Mouse (Mus musculus): ENCODE measurements around the gene Ephb4.

The Ephb4 gene

DNA sequence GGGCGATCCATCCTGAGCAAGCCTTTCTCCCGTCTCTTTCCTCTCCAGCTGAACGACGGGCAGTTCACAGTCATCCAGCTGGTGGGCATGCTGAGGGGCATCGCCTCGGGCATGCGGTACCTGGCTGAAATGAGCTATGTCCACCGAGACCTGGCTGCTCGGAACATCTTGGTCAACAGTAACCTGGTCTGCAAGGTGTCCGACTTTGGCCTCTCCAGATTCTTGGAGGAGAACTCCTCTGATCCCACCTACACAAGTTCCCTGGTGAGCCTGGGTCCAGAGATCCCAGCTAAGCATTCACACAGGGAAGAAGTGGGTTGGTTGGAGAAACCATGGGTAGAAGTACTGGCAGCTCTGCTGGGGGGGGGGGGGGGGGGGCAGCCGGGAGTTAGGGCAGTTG lies 19.8 kb downstream of the Ephb4 start:
- no peak for DNase-seq (ENCODE audit: low read depth)

DNA sequence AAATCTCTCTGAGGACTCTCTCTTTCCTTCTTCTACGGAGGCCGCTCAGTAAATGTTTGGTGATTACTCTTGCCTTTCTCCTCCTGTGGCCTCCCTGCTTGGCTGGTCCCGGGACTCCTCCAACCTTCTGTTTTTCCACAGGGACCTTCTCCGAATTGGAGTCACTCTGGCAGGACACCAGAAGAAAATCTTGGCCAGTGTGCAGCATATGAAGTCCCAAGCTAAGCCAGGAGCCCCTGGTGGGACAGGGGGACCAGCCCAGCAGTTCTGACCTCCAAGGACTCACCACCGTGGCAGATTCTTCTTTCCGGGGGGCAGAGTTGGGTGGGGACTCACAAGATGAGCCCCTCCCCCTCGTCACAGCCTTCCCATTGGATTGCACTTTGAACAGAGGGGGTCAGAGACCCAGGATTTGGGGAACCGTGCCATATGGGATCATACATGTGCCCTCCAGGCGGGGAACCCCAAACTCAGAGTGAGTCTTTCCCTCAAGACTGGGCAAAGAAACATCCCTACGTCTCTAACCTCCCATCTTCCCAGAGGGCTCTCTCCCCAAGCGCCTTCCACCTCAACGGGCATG lies 23.6 kb downstream of the Ephb4 start:
- DNase-seq (ENCODE audit: low read depth), result no peak

DNA sequence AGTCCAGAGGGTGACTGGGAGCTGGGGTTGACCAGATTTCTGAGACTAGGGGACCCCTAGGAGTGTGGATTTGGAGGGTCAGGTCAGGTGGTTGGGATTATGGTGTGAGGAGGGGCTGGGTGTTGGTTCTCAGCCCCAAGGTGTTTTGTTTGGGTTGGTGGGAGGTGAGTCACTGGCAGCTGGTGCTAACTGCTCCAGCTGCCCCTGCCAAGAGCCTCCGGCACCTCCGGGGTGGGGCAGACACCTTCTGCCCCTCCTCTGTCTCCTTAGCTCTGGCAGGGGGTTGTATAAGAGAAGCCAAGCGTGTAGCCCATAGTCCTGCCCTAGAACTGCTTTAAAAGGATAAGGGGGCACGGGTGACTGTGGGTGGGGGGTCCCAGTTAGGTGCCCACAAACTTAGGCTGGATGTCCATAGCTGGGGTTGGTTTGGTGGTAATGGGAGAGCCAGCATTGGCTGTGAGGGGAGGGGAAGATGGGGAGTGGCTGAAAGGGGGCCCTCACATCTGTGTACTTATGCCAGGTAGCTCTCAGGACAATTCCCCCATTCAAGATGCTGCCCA lies 24.7 kb downstream of the Ephb4 start:
- no peak for DNase-seq (ENCODE audit: low read depth)

DNA sequence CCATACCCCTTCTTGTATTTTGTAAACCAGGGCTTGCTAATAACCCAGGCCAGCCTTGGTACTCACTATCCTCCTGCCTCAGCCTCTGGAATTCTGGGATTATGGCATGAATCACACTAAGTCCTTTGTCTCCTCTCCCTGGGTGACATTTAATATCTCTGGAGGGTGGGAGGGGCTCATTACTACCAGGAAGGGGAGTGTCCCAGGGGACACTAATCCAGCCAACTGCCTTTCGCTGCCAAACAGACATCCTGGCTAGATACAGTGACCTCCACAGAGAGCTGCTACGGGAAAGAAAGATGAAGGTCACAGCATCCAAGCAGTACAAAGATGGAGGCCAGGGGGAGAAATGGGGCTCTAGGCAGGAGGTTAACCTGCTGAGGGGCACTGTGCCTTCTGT lies 25.7 kb downstream of the Ephb4 start:
- no peak for DNase-seq (ENCODE audit: low read depth)

DNA sequence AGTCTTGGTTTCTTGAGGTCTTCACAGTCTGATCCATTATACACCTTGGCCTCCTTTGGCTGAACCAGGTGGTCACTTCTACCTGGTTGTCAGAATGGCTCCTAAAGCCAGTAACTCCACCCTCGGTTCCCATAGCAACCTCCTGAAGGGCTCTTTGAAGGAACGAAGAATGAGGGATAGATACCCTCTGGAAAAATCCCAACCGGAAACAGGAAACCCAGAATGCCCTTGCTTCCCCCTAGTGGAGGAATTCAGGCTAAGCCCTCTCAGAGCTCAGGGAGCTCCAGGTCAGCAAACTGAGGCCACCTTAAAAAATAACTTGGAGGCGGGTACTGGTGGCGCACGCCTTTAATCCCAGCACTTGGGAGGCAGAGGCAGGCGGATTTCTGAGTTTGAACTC lies 26.3 kb downstream of the Ephb4 start:
- DNase-seq (ENCODE audit: low read depth), result no peak

DNA sequence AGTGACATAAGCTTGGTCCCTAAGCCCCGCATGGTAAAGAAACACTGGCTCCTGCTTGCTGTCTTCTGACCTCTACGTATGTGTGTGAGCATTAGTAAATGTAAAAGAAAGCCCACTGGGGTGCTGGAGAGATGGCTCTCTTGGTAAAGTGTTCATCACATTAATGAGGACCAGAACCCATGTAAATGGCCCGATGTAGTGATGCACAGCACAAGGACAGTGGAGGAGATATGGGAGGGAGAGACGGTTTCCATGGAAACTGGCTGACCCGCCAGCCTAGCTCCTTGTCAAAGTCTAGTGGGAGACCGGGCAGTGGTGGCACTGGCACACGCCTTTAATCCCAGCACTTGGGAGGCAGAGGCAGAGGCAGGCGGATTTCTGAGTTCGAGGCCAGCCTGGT lies 26.8 kb downstream of the Ephb4 start:
- DNase-seq (ENCODE audit: low read depth), result no peak

DNA sequence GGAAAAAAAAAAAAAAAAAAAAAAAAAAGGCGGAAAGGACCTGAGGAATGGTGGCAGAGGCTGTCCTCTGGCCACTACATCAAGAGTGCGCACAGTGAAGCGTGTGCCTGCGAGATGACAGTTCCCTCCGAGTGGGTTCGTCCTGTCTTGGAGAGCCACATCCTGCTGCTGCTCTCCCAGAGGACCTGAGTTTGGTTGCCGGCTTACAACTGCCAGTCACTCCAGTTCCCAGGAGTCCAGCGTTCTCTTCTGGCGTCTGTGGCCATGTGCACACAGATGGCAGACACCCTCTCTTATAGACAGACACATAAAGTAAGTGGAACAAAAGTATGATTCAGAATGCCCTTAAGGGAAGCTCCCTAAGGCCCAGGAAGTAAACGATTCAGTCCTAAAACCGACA lies 27.3 kb downstream of the Ephb4 start:
- DNase-seq (ENCODE audit: low read depth), result no peak

DNA sequence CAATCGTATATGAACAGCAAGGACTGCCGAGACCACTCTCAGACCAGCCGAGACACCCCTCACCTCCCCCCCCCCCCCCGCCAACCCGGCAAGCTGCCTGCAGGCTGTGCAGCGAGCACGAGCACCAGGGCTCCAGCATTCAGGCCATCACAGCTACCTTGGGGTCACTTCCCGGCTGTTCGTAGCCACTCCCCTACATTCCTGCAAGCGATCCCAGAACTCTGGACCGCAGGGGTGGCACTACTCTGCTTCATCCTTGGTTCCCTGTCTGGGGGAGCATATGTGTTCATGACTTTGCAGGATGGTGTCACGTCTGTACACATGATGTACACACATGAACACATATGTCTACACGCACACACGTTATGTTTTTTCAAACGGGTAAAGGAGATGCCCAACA lies 27.7 kb downstream of the Ephb4 start:
- DNase-seq (ENCODE audit: low read depth), result no peak

DNA sequence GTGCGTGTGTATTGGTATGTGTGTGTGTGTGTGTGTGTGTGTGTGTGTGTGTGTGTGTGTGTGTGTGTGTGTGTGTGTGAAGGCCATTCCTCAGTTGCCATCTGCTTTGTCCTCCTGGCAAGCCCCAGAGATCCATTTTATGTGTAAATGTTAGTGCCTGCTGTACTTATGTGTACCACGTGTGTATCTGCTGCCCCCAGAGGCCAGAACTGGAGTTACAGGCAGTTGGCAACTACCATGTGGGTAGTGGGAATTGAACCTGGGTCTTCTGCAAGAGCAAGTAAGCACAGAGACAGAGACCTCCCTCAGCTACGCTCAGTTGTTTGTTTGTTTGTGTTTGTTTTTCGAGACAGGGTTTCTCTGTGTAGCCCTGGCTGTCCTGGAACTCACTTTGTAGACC lies 31.2 kb downstream of the Ephb4 start:
- peak; percentile 32 for DNase-seq (ENCODE audit: low read depth)

DNA sequence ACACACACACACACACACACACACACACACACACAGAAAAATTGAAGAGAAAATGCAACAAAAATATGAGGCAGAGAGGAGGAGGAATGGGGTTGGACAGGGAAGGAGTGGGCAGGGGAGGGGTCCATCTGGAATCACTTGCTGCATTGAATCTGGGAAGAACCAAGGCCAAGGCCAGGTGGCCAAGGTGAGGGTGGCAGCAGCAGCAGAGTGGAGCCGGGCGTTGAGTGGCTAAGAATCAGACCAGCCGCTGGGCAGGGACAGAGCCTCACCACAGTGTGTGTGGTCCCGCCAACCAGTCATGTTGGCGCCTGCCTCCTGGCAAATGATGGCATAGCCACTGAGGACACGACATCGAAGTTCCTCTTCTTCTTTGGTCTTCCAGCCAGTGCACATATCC lies 33.5 kb downstream of the Ephb4 start:
- DNase-seq (ENCODE audit: low read depth), result no peak

DNA sequence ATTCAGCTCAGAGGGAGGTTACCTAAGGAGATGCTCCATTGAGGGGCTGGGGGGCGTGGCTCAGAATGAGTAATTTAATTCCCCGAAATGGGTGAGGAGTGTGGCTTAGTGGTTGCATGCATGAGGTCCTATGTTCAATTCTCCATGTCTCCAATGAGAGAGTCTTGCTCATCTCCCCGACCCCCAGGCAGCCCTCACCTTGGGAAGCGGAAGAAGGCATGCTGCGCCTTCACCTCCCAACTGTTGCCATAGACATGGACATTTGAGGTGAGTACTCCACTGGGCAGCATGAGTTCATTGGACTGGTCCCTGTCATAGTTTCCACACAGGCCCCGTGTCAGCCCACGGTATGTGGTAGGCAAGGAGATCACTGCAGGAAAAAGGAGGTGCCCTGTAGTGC lies 36.8 kb downstream of the Ephb4 start:
- DNase-seq (ENCODE audit: low read depth), result no peak

DNA sequence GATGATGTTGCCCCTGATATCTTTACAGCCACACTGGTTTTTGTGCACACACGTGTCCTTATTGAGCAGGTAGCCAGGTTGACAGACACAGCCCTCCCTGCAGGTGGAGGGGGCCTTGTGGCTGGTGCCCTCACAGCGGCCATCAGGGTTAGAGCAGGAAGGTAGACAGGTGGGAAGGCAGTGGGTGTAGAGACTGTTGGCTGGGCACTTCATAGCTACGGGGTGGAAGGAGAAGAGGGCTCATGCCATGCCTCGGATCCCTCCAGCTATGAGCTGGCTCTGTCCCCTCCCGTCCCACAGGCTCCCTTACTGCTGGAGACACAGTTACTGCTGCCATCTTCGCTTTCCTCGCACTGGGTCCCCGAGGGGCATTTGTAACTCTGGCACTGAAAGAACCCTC lies 41.7 kb downstream of the Ephb4 start:
- no peak for DNase-seq (ENCODE audit: low read depth)

DNA sequence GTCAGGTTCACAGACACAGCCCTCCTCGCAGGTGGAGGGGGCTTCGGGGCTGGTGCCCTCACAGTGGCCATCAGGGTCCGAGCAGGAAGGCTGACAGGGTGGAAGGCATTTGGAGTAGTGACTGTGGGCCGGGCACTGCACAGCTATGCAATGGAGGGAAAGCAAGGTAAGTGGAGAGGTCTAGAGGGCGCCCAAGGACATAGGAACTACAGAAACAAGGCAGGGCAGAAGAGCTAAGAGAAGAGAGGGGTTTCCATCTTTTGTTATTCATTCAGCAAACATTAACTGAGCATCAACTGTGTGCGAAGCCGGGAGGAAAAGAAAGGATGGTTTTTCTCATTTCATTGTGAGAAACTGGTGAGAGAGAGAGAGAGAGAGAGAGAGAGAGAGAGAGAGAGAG lies 44.5 kb downstream of the Ephb4 start:
- no peak for DNase-seq (ENCODE audit: low read depth)

DNA sequence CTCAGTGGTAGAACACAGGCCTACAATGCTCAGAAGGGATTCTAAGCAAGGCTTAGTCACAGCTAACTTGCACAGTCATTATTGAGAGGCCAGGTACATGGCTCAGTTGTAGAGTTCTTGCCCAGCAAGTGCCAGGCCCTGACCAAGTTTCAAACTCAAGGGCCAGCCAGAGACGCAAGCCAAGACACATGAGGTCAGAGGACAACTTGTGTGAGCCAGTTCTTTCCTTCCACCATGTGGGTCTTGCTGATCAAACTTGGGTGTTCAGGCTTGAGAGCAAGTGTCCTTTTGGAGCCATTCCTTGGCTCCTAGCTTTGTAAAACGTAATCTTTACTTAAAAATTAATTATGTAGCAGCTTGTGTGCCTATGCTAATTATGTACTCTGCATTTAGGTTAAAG lies 54.2 kb downstream of the Ephb4 start:
- no peak for DNase-seq (ENCODE audit: low read depth)

DNA sequence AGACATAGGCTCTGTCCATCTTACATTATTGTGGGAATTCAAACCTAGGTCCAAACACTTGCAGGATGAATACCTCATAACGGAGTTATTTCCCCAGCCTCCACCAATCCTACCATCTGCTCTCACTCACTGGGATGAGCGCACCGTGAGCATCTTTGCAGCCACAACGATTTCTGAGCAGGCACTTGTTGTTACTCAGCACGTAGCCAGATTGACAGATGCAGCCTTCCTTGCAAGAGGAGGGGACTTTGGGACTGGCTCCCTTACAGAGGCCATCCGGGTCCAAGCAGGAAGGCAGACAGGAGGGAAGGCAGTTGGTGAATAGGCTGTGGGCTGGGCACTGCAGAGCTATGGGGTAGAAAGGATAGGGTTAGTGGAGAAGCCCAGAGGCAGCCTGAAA lies 59.5 kb downstream of the Ephb4 start:
- DNase-seq (ENCODE audit: low read depth), result no peak

DNA sequence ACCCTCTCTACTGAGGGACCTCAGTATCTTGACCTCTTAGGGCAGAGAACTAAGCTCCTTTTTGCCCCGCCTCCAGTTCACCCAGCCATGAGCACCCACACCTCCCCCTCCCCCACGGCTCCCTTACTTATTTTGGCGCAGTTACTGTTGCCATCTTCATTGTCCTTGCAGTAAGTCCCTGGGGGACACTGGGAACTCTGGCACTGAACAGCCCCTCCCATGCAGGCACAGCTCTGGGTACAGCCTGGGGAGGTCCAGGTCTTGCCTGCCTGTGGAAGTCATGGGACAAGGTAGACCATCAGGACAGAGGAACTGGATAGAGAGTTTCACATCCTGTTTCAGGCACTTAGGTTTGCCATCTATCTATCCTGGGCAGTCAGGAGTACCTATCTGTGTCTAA lies 60.2 kb downstream of the Ephb4 start:
- DNase-seq (ENCODE audit: low read depth), result no peak

DNA sequence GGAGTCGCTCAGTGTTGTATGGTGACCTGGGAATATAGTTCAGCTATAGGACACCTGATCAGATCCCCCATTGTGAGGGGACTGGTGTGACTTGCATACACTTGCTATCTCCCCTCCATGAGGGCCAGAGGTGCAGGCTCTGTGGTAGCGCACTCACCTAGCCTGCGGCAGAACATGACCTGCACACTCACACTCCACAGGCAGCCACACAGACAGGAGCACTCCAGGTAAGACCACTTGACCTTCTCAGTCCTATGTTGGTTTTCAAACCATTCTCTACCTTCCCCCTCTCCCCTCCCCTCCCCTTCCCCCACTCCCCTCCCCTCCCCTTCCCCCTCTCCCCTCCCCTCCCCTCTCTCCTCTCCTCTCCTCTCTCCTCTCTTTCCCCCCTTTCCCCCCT lies 60.6 kb downstream of the Ephb4 start:
- DNase-seq (ENCODE audit: low read depth), result no peak

DNA sequence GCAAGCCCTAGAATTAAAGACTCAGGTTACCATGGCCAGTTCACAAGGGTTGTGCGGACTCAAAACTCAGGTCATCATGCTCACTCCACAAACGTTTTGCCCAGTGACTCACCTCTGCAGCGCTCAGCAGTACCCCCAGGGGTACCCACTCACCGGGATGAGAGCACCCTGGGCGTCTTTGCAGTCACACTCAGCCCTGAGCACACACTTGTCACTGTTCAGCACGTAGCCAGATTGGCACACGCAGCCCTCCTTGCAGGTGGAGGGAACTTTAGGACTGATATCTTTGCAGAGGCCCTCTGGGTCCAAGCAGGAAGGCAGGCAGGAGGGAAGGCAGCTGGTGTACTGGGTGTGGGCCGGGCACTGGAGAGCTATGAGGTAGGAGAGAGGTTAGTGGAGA lies 61.3 kb downstream of the Ephb4 start:
- DNase-seq (ENCODE audit: low read depth), result no peak

DNA sequence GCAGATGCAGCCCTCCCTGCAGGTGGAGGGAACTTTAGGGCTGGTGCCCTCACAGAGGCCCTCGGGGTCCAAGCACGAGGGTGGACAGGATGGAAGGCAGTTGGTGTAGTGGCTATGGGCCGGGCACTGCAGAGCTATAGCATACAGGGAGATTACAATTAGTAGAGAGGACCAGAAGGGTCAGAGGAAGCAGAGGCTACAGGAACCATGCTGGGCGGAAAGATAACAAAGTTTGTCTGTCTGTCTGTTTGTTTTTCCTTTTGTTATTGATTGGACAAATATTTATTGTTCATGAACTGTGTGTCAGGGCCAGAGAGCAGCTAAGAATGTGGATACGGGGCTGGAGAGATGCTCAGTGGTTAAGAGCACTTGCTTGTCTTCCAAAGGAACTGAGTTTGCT lies 64.3 kb downstream of the Ephb4 start:
- DNase-seq (ENCODE audit: low read depth), result no peak

DNA sequence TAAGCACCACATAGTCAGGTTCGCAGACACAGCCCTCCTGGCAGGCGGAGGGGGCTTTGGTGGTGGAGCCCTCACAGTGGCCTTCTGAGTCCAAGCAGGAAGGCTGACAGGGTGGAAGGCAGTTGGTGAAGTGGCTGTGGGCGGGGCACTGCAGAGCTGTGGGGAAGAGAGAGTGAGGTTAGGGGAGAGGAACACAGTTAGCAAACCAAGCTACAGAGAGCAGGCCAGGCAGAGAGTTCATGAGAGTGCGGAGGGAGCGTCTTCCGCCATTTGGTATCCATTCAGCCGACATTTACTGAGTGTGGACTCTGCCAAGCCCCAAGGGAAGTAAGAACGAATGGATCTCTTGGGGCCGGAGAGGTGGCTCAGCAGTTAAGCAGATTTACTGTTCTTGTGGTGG lies 69.2 kb downstream of the Ephb4 start:
- no peak for DNase-seq (ENCODE audit: low read depth)

DNA sequence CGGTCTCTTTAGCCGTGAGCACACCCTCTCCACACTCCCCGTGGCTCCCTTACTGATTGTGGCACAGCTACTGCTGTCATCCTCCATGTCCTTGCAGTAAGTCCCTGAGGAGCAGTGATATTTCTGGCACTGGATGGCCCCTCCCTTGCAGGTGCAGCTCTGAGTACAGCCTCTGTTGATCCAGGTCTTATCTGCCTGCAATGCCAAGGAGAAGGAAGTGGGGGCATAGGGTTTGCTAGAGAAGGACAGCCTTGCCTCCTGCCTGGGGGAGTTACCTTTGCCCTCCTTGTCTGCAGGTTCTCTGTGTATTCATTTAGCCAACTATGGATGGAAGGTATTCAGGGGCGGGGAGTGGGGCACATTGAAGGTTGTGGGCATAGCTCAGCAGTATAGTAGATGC lies 69.9 kb downstream of the Ephb4 start:
- DNase-seq (ENCODE audit: low read depth), result no peak

DNA sequence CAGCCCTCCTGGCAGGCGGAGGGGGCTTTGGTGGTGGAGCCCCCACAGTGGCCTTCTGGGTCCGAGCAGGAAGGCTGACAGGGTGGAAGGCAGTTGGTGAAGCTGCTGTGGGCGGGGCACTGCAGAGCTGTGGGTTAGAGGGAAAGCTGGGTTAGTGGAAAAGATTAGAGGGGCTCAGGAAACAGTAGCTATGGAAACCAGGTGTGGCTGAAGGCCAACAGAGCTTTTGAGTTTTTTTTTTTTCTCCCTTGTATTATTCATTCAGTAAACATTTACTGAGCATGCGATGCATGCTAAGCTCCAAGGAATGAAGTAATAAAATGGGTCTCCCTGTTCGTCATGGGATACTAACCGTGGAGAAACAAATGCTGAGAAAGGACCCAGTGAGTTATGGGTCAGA lies 75.7 kb downstream of the Ephb4 start:
- DNase-seq (ENCODE audit: low read depth), result no peak
